Mouse (Mus musculus) embryonic facial prominence, embryonic 11.5 days (tissue): ENCODE measurements around the gene Galnt4. TPM values are rescaled to one million over a fixed set of nuclear protein-coding genes. Genes with fewer than 3 reads are reported as not detected.
"Not testable (repeated sequence)": the region's sequence is repeated elsewhere in the genome, so short reads cannot be mapped to it uniquely, and the experiment has no call there.

Source experiments
- ATAC-seq: fragments of 200-750 bp; cut with Nextera tagmentation; replicated peaks from 2 replicates; pipeline ENCODE4 v1.8.0; 2017; ENCODE audit warnings: low read depth; ENCODE audit not compliant: insufficient number of reproducible peaks, low FRiP score, low TSS enrichment
- DNase-seq: peaks from one replicate; pipeline ENCODE4 v3.0.0-alpha.2; 2015; ENCODE audit warnings: low spot score
- H3K27ac ChIP-seq: fragments of 300-500 bp; sonication (generic); replicated peaks from 2 replicates; pipeline ENCODE4 v1.5.1; 2014; ENCODE audit warnings: mild to moderate bottlenecking, low read depth, low read length, control low read depth
- H3K27me3 ChIP-seq: fragments of 300-500 bp; sonication (generic); 2 replicates; pipeline ENCODE4 v1.6.1; 2014; ENCODE audit warnings: mild to moderate bottlenecking, low read length, moderate library complexity, mixed read lengths; ENCODE audit not compliant: control insufficient read depth, insufficient read depth
- H3K36me3 ChIP-seq: fragments of 300-500 bp; sonication (generic); replicated peaks from 2 replicates; pipeline ENCODE4 v1.6.1; 2014; ENCODE audit warnings: low read depth, mild to moderate bottlenecking, low read length, moderate library complexity, mixed read lengths; ENCODE audit not compliant: control insufficient read depth, insufficient read depth
- H3K4me1 ChIP-seq: fragments of 300-500 bp; sonication (generic); 2 replicates; pipeline ENCODE4 v1.6.1; 2014; ENCODE audit warnings: low read length, mixed read lengths; ENCODE audit not compliant: control insufficient read depth, insufficient read depth
- H3K4me2 ChIP-seq: fragments of 300-500 bp; sonication (generic); 2 replicates; pipeline ENCODE4 v1.6.1; 2014; ENCODE audit warnings: low read depth, mild to moderate bottlenecking, control low read depth, low read length, moderate library complexity
- H3K4me3 ChIP-seq: fragments of 300-500 bp; sonication (generic); 2 replicates; pipeline ENCODE4 v1.5.1; 2014; ENCODE audit warnings: low read depth, low read length, control low read depth
- H3K9ac ChIP-seq: fragments of 300-500 bp; sonication (generic); replicated peaks from 2 replicates; pipeline ENCODE4 v1.6.1; 2014; ENCODE audit warnings: mild to moderate bottlenecking, control low read depth, low read length
- H3K9me3 ChIP-seq: fragments of 300-500 bp; sonication (generic); replicated peaks from 2 replicates; pipeline ENCODE4 v1.6.1; 2016; ENCODE audit warnings: mild to moderate bottlenecking, low read length, inconsistent platforms, mixed read lengths; ENCODE audit not compliant: control insufficient read depth
- WGBS: fragments of 180-500 bp; shearing (Covaris S2); extraction: QIAGEN DNeasy Blood & Tissue Kit; methylation state at CpG from one replicate; pipeline ENCODE4 v1.1.7; 2014; 5-methylcytosine and 5-hydroxymethylcytosine counted together
- polyA plus RNA-seq: library from polyadenylated mRNA; unstranded; fragments of >200 nt; fragmentation: Nextera tagmentation; extraction: Ambion mirVana; gene quantifications from 2 replicates; pipeline ENCODE4 v1.2.1, GENCODE M21; 2014

Galnt4 gene
- polyA plus RNA-seq, 1 experiment from 2014 or later, result 7.3 TPM

GRCm38 (mm10) chr10:99151580-99151979, 43.6 kb downstream of the Galnt4 start:
- no peaks in the 10 kb centered on the region for H3K27me3 ChIP-seq
- H3K4me1 ChIP-seq, result no peaks in the 10 kb centered on the region
- no peak overlapping the region for H3K4me3 ChIP-seq
- no peaks in the 10 kb centered on the region for H3K9me3 ChIP-seq
- no peak overlapping the region for H3K27ac ChIP-seq
- no peak overlapping the region for H3K4me2 ChIP-seq
- H3K9ac ChIP-seq, result no peak overlapping the region
- H3K36me3 ChIP-seq, result no peaks in the 10 kb centered on the region
- 97% methylated on average over 1 of the region's 1 CpGs for WGBS
- DNase-seq, result no peak
- ATAC-seq, result no peak

- no peaks in the 10 kb centered on the region for H3K9me3 ChIP-seq
- WGBS, result 90% methylated on average over 6 of the region's 6 CpGs
- H3K27me3 ChIP-seq, result no peaks in the 10 kb centered on the region
- no peak overlapping the region for H3K9ac ChIP-seq
- H3K4me2 ChIP-seq, result no peak overlapping the region
- ATAC-seq, result no peak
- DNase-seq, result no peak
- no peak overlapping the region for H3K4me3 ChIP-seq
- H3K27ac ChIP-seq, result no peak overlapping the region
- no peaks in the 10 kb centered on the region for H3K4me1 ChIP-seq
- H3K36me3 ChIP-seq, result no peaks in the 10 kb centered on the region
Measured at GRCm38 (mm10) chr10:99152063-99152462, 44.1 kb downstream of the Galnt4 start.

- Histone ChIP-seq H3K27ac (no peak overlapping the region), H3K4me2 (no peak overlapping the region), H3K4me1 (no peaks in the 10 kb centered on the region), H3K27me3 (no peaks in the 10 kb centered on the region), H3K9me3 (no peaks in the 10 kb centered on the region), H3K36me3 (no peaks in the 10 kb centered on the region), H3K9ac (no peak overlapping the region), H3K4me3 (no peak overlapping the region)
- ATAC-seq (no peak), DNase-seq (no peak)
- WGBS, result 87% methylated on average over 8 of the region's 8 CpGs
Measured at GRCm38 (mm10) chr10:99154635-99155034, 46.7 kb downstream of the Galnt4 start.

- Histone ChIP-seq H3K27ac (no peak overlapping the region), H3K4me3 (no peak overlapping the region), H3K4me2 (no peak overlapping the region), H3K9me3 (no peaks in the 10 kb centered on the region), H3K4me1 (no peaks in the 10 kb centered on the region), H3K36me3 (no peaks in the 10 kb centered on the region), H3K9ac (no peak overlapping the region), H3K27me3 (no peaks in the 10 kb centered on the region)
- DNase-seq (no peak), ATAC-seq (no peak)
- 92% methylated on average over 5 of the region's 5 CpGs for WGBS
Measured at GRCm38 (mm10) chr10:99156808-99157207, 48.8 kb downstream of the Galnt4 start.

- 94% methylated on average over 9 of the region's 10 CpGs for WGBS
- not testable (repeated sequence) for DNase-seq, H3K36me3 ChIP-seq, H3K27me3 ChIP-seq, ATAC-seq, H3K4me3 ChIP-seq, H3K9ac ChIP-seq, H3K4me1 ChIP-seq, H3K27ac ChIP-seq, H3K9me3 ChIP-seq, H3K4me2 ChIP-seq
Measured at GRCm38 (mm10) chr10:99157697-99158096, 49.7 kb downstream of the Galnt4 start.

GRCm38 (mm10) chr10:99161987-99162582, 54.1 kb downstream of the Galnt4 start:
- ATAC-seq, result 0 out of 2 replicates have a peak, but pooled peaks have one; percentile 31
- no peak overlapping the region for H3K27ac ChIP-seq
- WGBS, result 41% methylated on average over 8 of the region's 8 CpGs

More at GRCm38 (mm10) chr10:99161987-99162582, 54.1 kb downstream of the Galnt4 start:
- Histone ChIP-seq H3K27me3 (no peaks in the 10 kb centered on the region), H3K9me3 (no peaks in the 10 kb centered on the region), H3K4me3 (no peak overlapping the region), H3K4me2 (no peak overlapping the region), H3K36me3 (no peaks in the 10 kb centered on the region), H3K4me1 (no peaks in the 10 kb centered on the region; the same call in 1 of the 2 replicates), H3K9ac (no peak overlapping the region)
- DNase-seq, result peak; percentile 82

Other genes starting within 250 kb of the Galnt4 start
- 92.0 and 94.1 TPM in 2 replicates for gene Atp2b1, start 193.8 kb upstream of the Galnt4 start, polyA plus RNA-seq
- 40.0 and 42.0 TPM in 2 replicates for gene Poc1b, start 1.1 kb upstream of the Galnt4 start, polyA plus RNA-seq
- not detected in 2 replicates for gene Phxr2, start 18.2 kb downstream of the Galnt4 start, polyA plus RNA-seq
- 115 and 123 TPM in 2 replicates for gene Dusp6, start 155.1 kb downstream of the Galnt4 start, polyA plus RNA-seq